Mouse (Mus musculus) embryonic facial prominence, embryonic 11.5 days (tissue): ENCODE measurements around the gene Abcb8. TPM values are rescaled to one million over a fixed set of nuclear protein-coding genes. Genes with fewer than 3 reads are reported as not detected.

Source experiments
- ATAC-seq: fragments of 200-750 bp; cut with Nextera tagmentation; replicated peaks from 2 replicates; pipeline ENCODE4 v1.8.0; 2017; ENCODE audit warnings: low read depth; ENCODE audit not compliant: insufficient number of reproducible peaks, low FRiP score, low TSS enrichment
- DNase-seq: peaks from one replicate; pipeline ENCODE4 v3.0.0-alpha.2; 2015; ENCODE audit warnings: low spot score
- H3K27ac ChIP-seq: fragments of 300-500 bp; sonication (generic); replicated peaks from 2 replicates; pipeline ENCODE4 v1.5.1; 2014; ENCODE audit warnings: mild to moderate bottlenecking, low read depth, low read length, control low read depth
- H3K27me3 ChIP-seq: fragments of 300-500 bp; sonication (generic); 2 replicates; pipeline ENCODE4 v1.6.1; 2014; ENCODE audit warnings: mild to moderate bottlenecking, low read length, moderate library complexity, mixed read lengths; ENCODE audit not compliant: control insufficient read depth, insufficient read depth
- H3K36me3 ChIP-seq: fragments of 300-500 bp; sonication (generic); replicated peaks from 2 replicates; pipeline ENCODE4 v1.6.1; 2014; ENCODE audit warnings: low read depth, mild to moderate bottlenecking, low read length, moderate library complexity, mixed read lengths; ENCODE audit not compliant: control insufficient read depth, insufficient read depth
- H3K4me1 ChIP-seq: fragments of 300-500 bp; sonication (generic); 2 replicates; pipeline ENCODE4 v1.6.1; 2014; ENCODE audit warnings: low read length, mixed read lengths; ENCODE audit not compliant: control insufficient read depth, insufficient read depth
- H3K4me2 ChIP-seq: fragments of 300-500 bp; sonication (generic); 2 replicates; pipeline ENCODE4 v1.6.1; 2014; ENCODE audit warnings: low read depth, mild to moderate bottlenecking, control low read depth, low read length, moderate library complexity
- H3K4me3 ChIP-seq: fragments of 300-500 bp; sonication (generic); 2 replicates; pipeline ENCODE4 v1.5.1; 2014; ENCODE audit warnings: low read depth, low read length, control low read depth
- H3K9ac ChIP-seq: fragments of 300-500 bp; sonication (generic); replicated peaks from 2 replicates; pipeline ENCODE4 v1.6.1; 2014; ENCODE audit warnings: mild to moderate bottlenecking, control low read depth, low read length
- H3K9me3 ChIP-seq: fragments of 300-500 bp; sonication (generic); replicated peaks from 2 replicates; pipeline ENCODE4 v1.6.1; 2016; ENCODE audit warnings: mild to moderate bottlenecking, low read length, inconsistent platforms, mixed read lengths; ENCODE audit not compliant: control insufficient read depth
- WGBS: fragments of 180-500 bp; shearing (Covaris S2); extraction: QIAGEN DNeasy Blood & Tissue Kit; methylation state at CpG from one replicate; pipeline ENCODE4 v1.1.7; 2014; 5-methylcytosine and 5-hydroxymethylcytosine counted together
- polyA plus RNA-seq: library from polyadenylated mRNA; unstranded; fragments of >200 nt; fragmentation: Nextera tagmentation; extraction: Ambion mirVana; gene quantifications from 2 replicates; pipeline ENCODE4 v1.2.1, GENCODE M21; 2014

The Abcb8 gene
- polyA plus RNA-seq, 1 experiment from 2014 or later, result 27.4 TPM

- Histone ChIP-seq H3K9me3 (no peaks in the 10 kb centered on the region), H3K4me1 (peaks cover 9% of the 10 kb centered on the region), H3K36me3 (no peaks in the 10 kb centered on the region), H3K4me3 (no peak overlapping the region), H3K27ac (no peak overlapping the region), H3K9ac (no peak overlapping the region), H3K4me2 (0 out of 2 replicates have a peak overlapping the region, but pooled peaks have one; percentile 98), H3K27me3 (peaks cover 43% of the 10 kb centered on the region)
- DNase-seq (no peak), ATAC-seq (no peak)
- 40% methylated on average over 3 of the region's 3 CpGs for WGBS
These were observed 43.4 kb upstream of the Abcb8 start for GRCm38 (mm10) chr5:24350073-24350472.

- Histone ChIP-seq H3K4me1 (peaks cover 9% of the 10 kb centered on the region), H3K27ac (peak overlapping the region; percentile 78; the same call in 1 of the 2 replicates), H3K9me3 (no peaks in the 10 kb centered on the region), H3K36me3 (no peaks in the 10 kb centered on the region), H3K4me3 (peak overlapping the region; percentile 62), H3K27me3 (peaks cover 43% of the 10 kb centered on the region), H3K4me2 (peak overlapping the region; percentile 98), H3K9ac (peak overlapping the region; percentile 77)
- 44% methylated on average over 13 of the region's 15 CpGs for WGBS
- ATAC-seq (no peak), DNase-seq (no peak)
These were observed 42.8 kb upstream of the Abcb8 start for GRCm38 (mm10) chr5:24350531-24351250.

- no peaks in the 10 kb centered on the region for H3K9me3 ChIP-seq
- H3K36me3 ChIP-seq, result no peaks in the 10 kb centered on the region
- peak within 1 kb of the TSS; percentile 62 for H3K4me3 ChIP-seq
- DNase-seq (no peak), ATAC-seq (peak; percentile 37)
- peaks cover 9% of the 10 kb centered on the region for H3K4me1 ChIP-seq
- H3K9ac ChIP-seq, result peak within 1 kb of the TSS; percentile 77
- H3K27me3 ChIP-seq, result peaks cover 43% of the 10 kb centered on the region
- H3K4me2 ChIP-seq, result peak within 1 kb of the TSS; percentile 98
- 0% methylated on average over 32 of the region's 53 CpGs for WGBS
- peak within 1 kb of the TSS; percentile 78 for H3K27ac ChIP-seq
These were observed 42.2 kb upstream of the Abcb8 start, which contains the start of gene Kcnh2 for GRCm38 (mm10) chr5:24351278-24351677. TSS of gene Kcnh2 (minus strand) at chr5:24351604.

- DNase-seq, result peak; percentile 91
- Histone ChIP-seq H3K4me2 (peak overlapping the region; percentile 98), H3K9ac (no peak overlapping the region; the same call in 1 of the 2 replicates), H3K9me3 (no peaks in the 10 kb centered on the region), H3K27me3 (peaks cover 43% of the 10 kb centered on the region), H3K27ac (peak overlapping the region; percentile 78), H3K4me1 (peaks cover 9% of the 10 kb centered on the region), H3K4me3 (peak overlapping the region; percentile 62), H3K36me3 (no peaks in the 10 kb centered on the region)
- 0% methylated on average over 38 of the region's 41 CpGs for WGBS
- ATAC-seq, result peak; percentile 66
These were observed 41.7 kb upstream of the Abcb8 start for GRCm38 (mm10) chr5:24351701-24352171.

GRCm38 (mm10) chr5:24352251-24352859 lies 41.1 kb upstream of the Abcb8 start:
- Histone ChIP-seq H3K4me2 (peak overlapping the region; percentile 98), H3K9ac (peak overlapping the region; percentile 25), H3K27ac (peak overlapping the region; percentile 78), H3K27me3 (peaks cover 43% of the 10 kb centered on the region), H3K4me3 (peak overlapping the region; percentile 62), H3K4me1 (peaks cover 9% of the 10 kb centered on the region), H3K9me3 (no peaks in the 10 kb centered on the region), H3K36me3 (no peaks in the 10 kb centered on the region)
- WGBS, result under 1% methylated on average over 24 of the region's 24 CpGs
- ATAC-seq (peak; percentile 74), DNase-seq (peak; percentile 66)

- no peaks in the 10 kb centered on the region for H3K9me3 ChIP-seq
- no peak overlapping the region for H3K4me2 ChIP-seq
- H3K36me3 ChIP-seq, result no peaks in the 10 kb centered on the region
- no peak overlapping the region for H3K4me3 ChIP-seq
- 22% methylated on average over 4 of the region's 4 CpGs for WGBS
- peak overlapping the region; percentile 20; the same call in 1 of the 2 replicates for H3K27ac ChIP-seq
- H3K27me3 ChIP-seq, result peaks cover 36% of the 10 kb centered on the region
- H3K9ac ChIP-seq, result no peak overlapping the region; the same call in 1 of the 2 replicates
- no peak for DNase-seq
- H3K4me1 ChIP-seq, result peaks cover 9% of the 10 kb centered on the region
- no peak for ATAC-seq
These were observed 40.1 kb upstream of the Abcb8 start for GRCm38 (mm10) chr5:24353327-24353726.

GRCm38 (mm10) chr5:24356764-24357163 lies 36.7 kb upstream of the Abcb8 start:
- Histone ChIP-seq H3K9ac (no peak overlapping the region), H3K36me3 (no peaks in the 10 kb centered on the region), H3K9me3 (no peaks in the 10 kb centered on the region), H3K4me1 (peaks cover 5% of the 10 kb centered on the region), H3K4me2 (no peak overlapping the region), H3K4me3 (no peak overlapping the region), H3K27me3 (peaks cover 7% of the 10 kb centered on the region; the same call in 1 of the 2 replicates), H3K27ac (no peak overlapping the region)
- 56% methylated on average over 4 of the region's 4 CpGs for WGBS
- DNase-seq (no peak), ATAC-seq (no peak)

GRCm38 (mm10) chr5:24357461-24357860 lies 36.0 kb upstream of the Abcb8 start:
- no peak overlapping the region for H3K4me2 ChIP-seq
- H3K9ac ChIP-seq, result no peak overlapping the region
- no peaks in the 10 kb centered on the region for H3K36me3 ChIP-seq
- WGBS, result 13% methylated on average over 7 of the region's 7 CpGs
- H3K4me3 ChIP-seq, result no peak overlapping the region
- peaks cover 3% of the 10 kb centered on the region; the same call in 1 of the 2 replicates for H3K27me3 ChIP-seq
- ATAC-seq (no peak), DNase-seq (peak; percentile 97)
- H3K9me3 ChIP-seq, result no peaks in the 10 kb centered on the region
- peaks cover 1% of the 10 kb centered on the region for H3K4me1 ChIP-seq
- no peak overlapping the region for H3K27ac ChIP-seq
